Mouse (Mus musculus) CD4-positive helper T cell, adult 2 months (primary cell): ENCODE results near the gene Six4.
"Not testable (repeated sequence)": the region's sequence is repeated elsewhere in the genome, so short reads cannot be mapped to it uniquely, and the experiment has no call there.

ENCODE experiments used
- DNase-seq: peaks from one replicate; pipeline ENCODE4 v3.0.0-alpha.2; 2012; ENCODE audit warnings: low read depth, missing footprints, low spot score

Gene Six4

DNA sequence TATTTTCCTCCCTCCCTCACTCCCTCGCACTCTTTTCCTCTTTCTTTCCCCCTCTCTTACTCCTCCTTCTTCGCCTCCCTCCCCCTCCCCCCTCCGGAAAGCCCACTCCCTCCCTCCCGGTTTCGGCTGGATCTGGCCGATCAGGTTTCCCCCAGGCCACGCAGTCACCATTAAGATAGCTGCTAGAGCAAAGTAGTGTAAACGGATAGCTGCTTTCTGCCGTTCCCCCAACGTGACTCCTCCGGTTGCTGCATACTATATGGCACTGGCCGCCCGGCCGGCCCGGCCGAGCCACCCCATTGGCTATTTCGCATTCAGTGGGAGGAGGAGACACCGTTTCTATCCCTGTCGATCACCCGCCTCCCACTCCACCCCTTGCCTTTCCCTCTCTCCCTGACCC lies at the start of gene Six4:
Gene Six4 (minus strand): TSS at position 261 of the 400 bp plus-strand sequence.
- DNase-seq, result no peak

DNA sequence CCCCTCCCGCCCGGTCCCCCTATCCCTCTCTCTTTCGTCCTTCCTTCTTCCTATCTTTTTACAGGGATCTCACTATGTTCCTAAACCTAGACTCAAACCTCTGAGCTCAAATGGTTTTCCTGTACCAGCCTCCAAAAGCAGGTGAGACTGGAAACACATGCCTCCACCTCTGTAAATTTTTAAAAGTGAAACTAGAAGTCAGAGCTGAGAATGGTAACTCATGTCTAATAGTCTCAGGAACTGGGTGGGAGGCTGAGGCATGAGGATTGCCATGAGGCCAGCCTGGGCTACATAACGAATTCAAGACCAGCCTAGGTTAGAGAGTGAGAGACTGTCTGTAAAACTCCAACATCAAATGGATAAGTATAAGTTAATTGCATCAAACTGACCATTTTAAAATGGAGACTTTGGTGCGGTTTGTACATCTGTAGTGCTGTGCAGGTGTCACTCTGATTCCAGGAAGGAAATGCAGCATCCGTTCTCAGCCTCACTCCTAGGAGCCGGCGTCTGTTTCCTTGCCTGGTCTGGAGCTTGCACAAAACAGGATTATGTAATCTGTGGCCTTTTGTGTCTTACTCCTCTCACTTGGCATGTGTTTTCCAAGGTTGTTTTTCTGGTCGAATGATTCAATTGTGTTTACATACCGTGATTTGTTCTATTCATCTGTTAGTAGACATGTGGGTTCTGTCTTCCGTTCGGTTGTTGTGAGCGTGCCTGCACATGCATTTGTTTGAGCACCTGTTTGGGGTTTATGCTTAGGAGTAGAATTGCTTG lies 49.3 kb upstream of the Six4 start:
- peak; percentile 27 for DNase-seq

DNA sequence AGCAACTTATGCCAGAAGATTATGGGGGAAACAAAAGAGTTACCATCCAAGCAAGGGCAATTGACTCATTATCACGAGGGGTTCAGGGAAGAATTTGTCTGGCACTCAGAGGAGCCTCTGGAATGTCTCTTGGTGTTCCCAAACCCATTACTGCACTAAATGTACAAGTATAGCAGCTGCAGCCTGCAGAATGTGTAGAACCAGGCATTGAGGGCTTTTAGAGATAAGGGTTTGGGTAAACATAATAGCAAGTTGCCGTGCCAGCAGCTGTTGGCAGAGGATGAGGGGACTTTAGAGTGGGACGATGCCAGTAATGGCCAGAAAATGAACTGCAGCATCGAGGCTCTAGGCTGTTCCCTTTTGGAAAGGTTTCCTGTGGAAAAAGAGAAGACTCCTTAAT lies 47.1 kb upstream of the Six4 start:
- no peak for DNase-seq

- no peak for DNase-seq
These were observed 40.9 kb upstream of the Six4 start for GRCm38 (mm10) chr12:73154150-73154549.

- not testable (repeated sequence) for DNase-seq
These were observed 37.8 kb upstream of the Six4 start for GRCm38 (mm10) chr12:73151038-73151437.

DNA sequence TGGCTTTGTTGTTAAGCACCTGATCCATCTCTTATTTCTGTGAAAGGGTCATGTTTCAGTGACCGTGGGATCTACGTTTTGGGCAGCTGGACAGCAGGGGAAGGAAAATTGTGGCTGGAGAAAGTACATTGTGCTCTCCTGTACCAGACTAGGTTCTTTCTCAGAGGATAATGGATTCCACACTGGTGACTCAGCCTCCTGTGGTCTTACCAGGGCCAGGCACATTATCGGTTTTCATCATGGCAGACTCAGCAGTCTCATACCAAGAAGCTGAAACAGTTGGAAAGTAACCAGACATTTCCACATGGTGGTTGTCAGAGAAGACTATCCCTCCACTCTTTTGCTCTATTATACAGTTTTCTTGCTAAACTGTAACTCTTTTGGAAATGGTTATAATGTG lies 34.0 kb upstream of the Six4 start:
- no peak for DNase-seq

DNA sequence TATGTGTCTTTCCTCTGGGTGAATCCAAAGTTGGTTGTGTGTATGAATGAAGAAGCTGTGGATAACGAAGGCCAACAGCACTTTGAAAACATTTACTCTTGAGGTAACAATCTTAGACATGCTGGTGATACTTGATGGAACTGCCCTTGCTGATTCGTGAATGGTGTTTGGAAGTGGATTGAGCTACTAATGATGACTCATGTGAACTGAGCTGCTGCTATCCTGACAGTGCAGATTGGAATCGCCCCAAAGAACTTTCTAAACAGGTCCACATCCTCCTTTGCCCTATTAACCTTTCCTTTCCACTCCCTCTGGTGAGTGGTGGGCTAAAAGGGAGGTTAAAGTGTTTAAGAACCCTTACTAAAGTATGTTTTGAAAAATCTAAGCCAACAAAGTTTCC lies 27.5 kb upstream of the Six4 start:
- DNase-seq, result no peak

GRCm38 (mm10) chr12:73125250-73125649 lies 12.0 kb upstream of the Six4 start:
- DNase-seq, result no peak

DNA sequence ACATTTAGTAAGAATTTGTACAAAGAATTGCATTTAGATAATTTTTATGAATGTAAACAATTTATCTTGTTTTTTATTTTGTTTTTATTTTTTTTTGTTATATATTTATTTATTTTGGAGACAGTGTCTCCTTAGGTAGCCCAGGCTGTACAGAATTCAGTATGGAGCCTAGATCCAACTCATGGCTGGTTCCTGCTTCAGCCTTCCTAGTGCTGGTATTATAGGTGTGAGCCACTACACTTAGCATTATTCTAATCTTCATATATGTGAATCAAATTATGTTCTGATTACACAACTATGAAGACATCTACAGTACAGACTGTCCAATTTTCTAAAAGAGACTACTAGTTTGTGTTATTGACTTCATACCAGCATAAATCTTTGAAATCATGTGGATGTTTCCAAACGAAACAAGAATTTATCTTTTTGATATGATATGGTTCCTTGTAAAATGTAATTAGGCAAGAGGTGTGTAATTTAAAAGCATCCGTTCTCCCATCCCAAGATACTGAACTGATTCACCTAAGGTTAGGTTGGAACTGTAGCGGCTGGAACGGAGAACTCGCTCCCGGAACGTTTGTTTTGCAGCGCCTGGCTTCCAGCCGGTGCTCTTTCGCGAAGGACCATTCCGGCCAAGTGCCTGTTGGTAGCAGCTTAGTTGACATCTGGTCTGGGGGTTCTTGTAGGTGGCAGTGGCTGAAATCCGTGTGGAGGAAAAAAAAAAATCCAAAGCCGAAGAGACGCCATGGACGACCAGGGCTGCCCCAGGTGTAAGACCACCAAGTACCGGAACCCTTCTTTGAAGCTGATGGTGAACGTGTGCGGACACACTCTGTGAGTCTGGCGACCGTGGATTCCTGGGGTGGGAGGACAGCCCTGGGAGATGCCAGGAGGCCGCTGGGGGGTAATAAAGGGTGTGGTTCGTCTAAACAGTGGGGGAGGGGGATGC lies 10.1 kb upstream of the Six4 start, which contains the start of gene Mnat1:
Gene Mnat1 (plus strand): TSS at position 625 of the 949 bp plus-strand sequence.
- DNase-seq, result peak; percentile 84

GRCm38 (mm10) chr12:73112326-73113087 lies 749 bp downstream of the Six4 start:
- DNase-seq, result peak; percentile 14

DNA sequence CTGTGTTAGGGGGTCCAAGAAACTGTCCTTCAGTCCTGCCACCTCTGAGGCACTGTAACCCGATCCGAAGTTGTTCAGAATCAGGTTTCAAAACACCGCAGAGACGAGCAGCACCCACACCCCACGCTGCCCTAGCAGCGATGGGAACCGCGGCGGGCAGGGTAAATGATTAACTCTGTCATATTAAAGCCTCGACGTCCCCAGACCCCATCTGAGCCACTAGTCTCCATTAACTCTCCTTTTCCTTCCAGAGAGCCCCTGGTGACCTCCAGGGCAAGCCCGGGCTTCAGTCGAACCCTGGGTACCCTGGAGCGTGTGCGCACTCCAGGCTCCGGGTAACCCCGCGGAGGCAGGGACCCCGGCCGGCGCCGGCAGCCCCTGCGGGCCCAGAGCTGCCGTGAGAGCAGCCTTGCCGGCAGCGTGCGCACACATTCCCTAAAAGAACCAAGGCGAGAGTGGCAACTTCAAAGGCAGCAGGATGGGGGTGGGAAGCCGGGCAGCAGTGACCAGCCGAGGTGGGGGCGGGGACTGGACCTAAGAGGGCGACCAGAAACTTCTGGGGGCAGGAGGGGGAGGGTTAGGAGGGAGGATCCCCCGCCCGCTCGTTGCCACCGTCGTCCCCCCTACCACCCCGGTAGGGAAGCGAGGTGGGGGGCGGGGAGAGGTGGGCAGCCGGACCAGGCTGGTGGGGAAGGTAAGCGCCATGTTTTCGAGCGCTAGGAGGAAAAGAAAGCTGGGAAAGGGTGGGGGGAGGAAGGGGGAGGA lies 1.5 kb downstream of the Six4 start:
- no peak for DNase-seq

DNA sequence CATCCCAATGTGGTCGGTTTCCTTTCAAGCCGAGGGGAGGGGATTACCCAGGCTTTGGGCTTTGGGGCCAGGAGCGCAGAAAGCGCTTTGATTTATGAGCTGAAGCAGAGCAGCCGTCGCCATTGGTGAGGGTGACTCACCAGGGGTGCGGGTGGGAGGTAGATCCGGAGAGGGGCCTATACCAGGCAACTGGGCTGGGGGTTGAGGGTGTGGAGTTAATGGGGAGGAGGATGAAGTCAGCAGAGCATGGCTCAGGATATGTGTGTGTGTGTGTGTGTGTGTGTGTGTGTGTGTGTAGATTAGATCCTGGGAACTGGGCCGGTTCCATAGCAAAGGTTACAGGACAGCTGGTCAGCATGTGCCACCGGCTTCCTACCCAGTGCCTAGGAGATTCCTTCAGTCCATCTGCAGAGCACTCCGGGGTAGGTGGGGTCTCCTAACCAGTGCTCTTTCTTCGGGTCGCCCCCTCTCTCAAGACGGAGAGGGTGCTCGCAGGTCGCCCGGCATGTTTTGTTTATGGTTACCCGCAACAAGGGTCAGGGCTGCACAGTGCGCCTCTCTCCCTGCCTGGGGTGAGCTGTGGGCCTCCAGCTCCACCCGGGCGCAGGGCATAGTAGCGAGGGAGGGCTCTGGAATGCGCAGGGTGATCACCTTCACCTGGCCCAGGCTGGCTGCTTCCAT lies 2.7 kb downstream of the Six4 start:
- DNase-seq, result peak; percentile 5

DNA sequence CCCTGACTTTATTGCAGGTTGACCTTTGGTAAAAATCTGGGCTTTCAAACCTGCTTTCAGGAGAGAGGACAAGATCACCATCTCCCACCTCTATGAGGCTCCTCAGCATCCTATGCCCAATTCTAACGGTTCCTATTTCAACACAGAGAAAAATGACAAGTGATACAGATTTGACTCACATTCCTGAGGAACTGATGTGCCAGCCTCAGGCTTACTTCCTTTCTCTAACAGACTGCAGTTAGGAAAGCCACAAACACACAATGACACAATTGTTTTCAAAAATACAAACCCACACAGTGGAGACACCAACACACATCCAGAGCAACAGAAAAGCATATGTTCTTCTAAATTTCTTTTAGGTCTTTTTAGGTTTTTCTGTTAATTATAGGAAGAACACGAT lies 5.4 kb downstream of the Six4 start:
- no peak for DNase-seq

GRCm38 (mm10) chr12:73103713-73104112 lies 9.5 kb downstream of the Six4 start:
- no peak for DNase-seq

- DNase-seq, result no peak
These were observed 14.7 kb downstream of the Six4 start for GRCm38 (mm10) chr12:73098593-73098992.

- not testable (repeated sequence) for DNase-seq
These were observed 17.1 kb downstream of the Six4 start for GRCm38 (mm10) chr12:73096177-73096576.

GRCm38 (mm10) chr12:73094605-73095004 lies 18.7 kb downstream of the Six4 start:
- DNase-seq, result no peak

DNA sequence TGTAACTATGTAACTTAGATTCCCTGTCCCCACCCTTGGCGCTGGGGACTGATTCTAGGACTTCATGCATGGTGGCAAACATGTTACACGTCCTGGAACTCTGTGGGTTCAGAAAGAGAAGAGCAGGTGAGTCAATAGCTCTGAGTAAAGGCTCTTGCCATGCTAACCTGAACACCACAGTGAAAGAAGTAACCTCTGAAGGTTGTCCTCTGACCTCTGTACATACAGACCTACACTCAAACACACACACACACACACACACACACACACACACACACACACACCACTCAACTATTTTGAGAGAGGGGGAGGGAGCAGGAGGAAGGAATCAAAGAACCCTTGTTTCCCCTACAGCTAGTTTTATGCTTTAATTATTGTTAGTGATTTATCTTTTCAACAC lies 19.1 kb downstream of the Six4 start:
- DNase-seq, result no peak

GRCm38 (mm10) chr12:73090672-73091335 lies 22.5 kb downstream of the Six4 start:
- no peak for DNase-seq

GRCm38 (mm10) chr12:73088911-73089310 lies 24.3 kb downstream of the Six4 start:
- no peak for DNase-seq
